Mouse (Mus musculus) stomach, embryonic 16.5 days (tissue): ENCODE measurements around the gene Olfr1298. TPM values are rescaled to one million over a fixed set of nuclear protein-coding genes. Genes with fewer than 3 reads are reported as not detected.

Source experiments
- ATAC-seq: fragments of 200-750 bp; cut with Nextera tagmentation; 2 replicates; pipeline ENCODE4 v1.8.0; 2017; ENCODE audit warnings: moderate number of reproducible peaks, moderate TSS enrichment; ENCODE audit not compliant: insufficient read depth, low FRiP score
- H3K27ac ChIP-seq: fragments of 300-500 bp; sonication (generic); 2 replicates; pipeline ENCODE4 v1.5.1; 2014; ENCODE audit warnings: low read length
- H3K27me3 ChIP-seq: fragments of 300-500 bp; sonication (generic); 2 replicates; pipeline ENCODE4 v1.6.1; 2014; ENCODE audit warnings: low read length, control low read depth, mixed read lengths; ENCODE audit not compliant: control insufficient read depth, insufficient read depth
- H3K36me3 ChIP-seq: fragments of 300-500 bp; sonication (generic); 2 replicates; pipeline ENCODE4 v1.6.1; 2014; ENCODE audit warnings: low read length; ENCODE audit not compliant: control insufficient read depth, insufficient read depth
- H3K4me1 ChIP-seq: fragments of 300-500 bp; sonication (generic); 2 replicates; pipeline ENCODE4 v1.6.1; 2014; ENCODE audit warnings: low read length, control low read depth, mixed read lengths; ENCODE audit not compliant: control insufficient read depth, insufficient read depth
- H3K4me2 ChIP-seq: fragments of 300-500 bp; sonication (generic); 2 replicates; pipeline ENCODE4 v1.6.1; 2014; ENCODE audit warnings: low read depth, low read length, mixed read lengths
- H3K4me3 ChIP-seq: fragments of 300-500 bp; sonication (generic); replicated peaks from 2 replicates; pipeline ENCODE4 v1.5.1; 2014; ENCODE audit warnings: mild to moderate bottlenecking, low read length
- H3K9ac ChIP-seq: fragments of 300-500 bp; sonication (generic); 2 replicates; pipeline ENCODE4 v1.6.1; 2014; ENCODE audit warnings: low read length
- H3K9me3 ChIP-seq: fragments of 300-500 bp; sonication (generic); replicated peaks from 2 replicates; pipeline ENCODE4 v1.6.1; 2016; ENCODE audit warnings: low read length, control low read depth; ENCODE audit not compliant: control insufficient read depth
- WGBS: fragments of 180-500 bp; shearing (Covaris S2); extraction: QIAGEN DNeasy Blood & Tissue Kit; methylation state at CpG from one replicate; pipeline ENCODE4 v1.1.7; 2014; 5-methylcytosine and 5-hydroxymethylcytosine counted together
- polyA plus RNA-seq: library from polyadenylated mRNA; unstranded; fragments of >200 nt; fragmentation: Nextera tagmentation; extraction: Ambion mirVana; gene quantifications from 2 replicates; pipeline ENCODE4 v1.2.1, GENCODE M21; 2015

The Olfr1298 gene
- polyA plus RNA-seq: not detected in 2 replicates

DNA sequence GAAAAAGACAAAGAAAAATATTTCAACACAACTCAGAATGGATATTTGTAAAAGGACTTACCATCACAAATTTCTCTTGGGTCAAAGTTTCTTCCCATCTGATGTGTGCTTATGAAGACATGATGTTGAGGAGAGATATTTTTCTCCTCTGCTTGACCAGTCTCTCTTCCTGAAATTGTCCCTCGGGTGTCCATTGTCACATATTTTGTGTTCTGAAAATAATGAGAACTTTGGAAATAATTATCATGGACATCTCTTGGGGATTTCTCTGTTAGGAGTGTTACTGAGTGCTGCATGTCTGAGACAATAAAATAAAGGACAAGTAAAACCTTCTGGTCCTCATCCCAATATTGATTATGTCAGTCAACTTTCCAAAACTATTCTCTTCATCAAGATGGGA lies at the start of gene Olfr1298:
TSS of gene Olfr1298 (minus strand) at position 101 of the 400 bp plus-strand sequence.
- no peaks in the 10 kb centered on the region for H3K4me1 ChIP-seq
- no peak for ATAC-seq
- no peak within 1 kb of the TSS for H3K9ac ChIP-seq
- H3K36me3 ChIP-seq: no peaks in the 10 kb centered on the region
- H3K27ac ChIP-seq: no peak within 1 kb of the TSS
- H3K9me3 ChIP-seq: no peaks in the 10 kb centered on the region
- no peak within 1 kb of the TSS for H3K4me2 ChIP-seq
- no peaks in the 10 kb centered on the region for H3K27me3 ChIP-seq
- WGBS: 80% methylated on average over 1 of the region's 1 CpGs
- no peak within 1 kb of the TSS for H3K4me3 ChIP-seq

DNA sequence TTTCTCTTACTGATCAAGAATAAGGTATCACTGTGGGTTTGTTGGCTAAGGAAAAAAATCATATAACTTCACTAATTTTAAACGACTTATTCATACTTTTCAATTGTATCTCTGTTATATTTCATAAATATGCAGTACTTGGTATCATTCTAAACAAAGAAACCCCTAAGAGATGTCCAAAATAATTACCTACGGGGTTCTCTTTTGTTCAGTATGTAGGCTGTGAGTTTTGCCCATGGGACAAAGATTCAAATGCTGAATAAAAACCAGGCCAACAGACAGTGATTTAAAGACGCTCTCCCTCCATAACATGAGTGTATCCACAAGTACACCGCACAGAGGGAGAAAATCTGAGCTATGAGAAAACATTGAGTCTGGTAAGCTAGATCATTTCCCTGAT lies 12.1 kb upstream of the Olfr1298 start, which contains the start of gene Olfr1299:
TSS of gene Olfr1299 (plus strand) at position 301 of the 400 bp plus-strand sequence.
- Histone ChIP-seq H3K27me3 (no peaks in the 10 kb centered on the region), H3K4me2 (no peak within 1 kb of the TSS), H3K4me3 (no peak within 1 kb of the TSS), H3K9ac (no peak within 1 kb of the TSS), H3K9me3 (no peaks in the 10 kb centered on the region), H3K4me1 (no peaks in the 10 kb centered on the region), H3K27ac (no peak within 1 kb of the TSS), H3K36me3 (no peaks in the 10 kb centered on the region)
- no peak for ATAC-seq
- 76% methylated on average over 4 of the region's 4 CpGs for WGBS

DNA sequence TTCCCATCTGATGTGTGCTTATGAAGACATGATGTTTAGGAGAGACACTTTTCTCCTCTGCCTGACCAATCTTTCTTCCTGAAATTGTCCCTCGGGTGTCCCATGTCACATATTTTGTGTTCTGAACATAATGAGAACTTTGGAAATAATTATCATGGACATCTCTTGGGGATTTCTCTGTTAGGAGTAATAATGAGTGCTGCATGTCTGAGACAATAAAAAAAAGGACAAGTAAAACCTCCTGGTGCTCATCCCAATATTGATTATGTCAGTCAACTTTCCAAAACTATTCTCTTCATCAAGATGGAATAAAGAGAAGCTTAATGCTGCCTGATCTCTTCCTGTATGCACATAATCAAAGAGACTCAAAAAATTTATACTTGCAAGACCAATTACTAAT lies 22.6 kb downstream of the Olfr1298 start, which contains the start of gene Olfr1297:
TSS of gene Olfr1297 (minus strand) at position 101 of the 400 bp plus-strand sequence.
- Histone ChIP-seq H3K27me3 (no peaks in the 10 kb centered on the region), H3K4me3 (no peak within 1 kb of the TSS), H3K4me1 (no peaks in the 10 kb centered on the region), H3K4me2 (no peak within 1 kb of the TSS), H3K9me3 (no peaks in the 10 kb centered on the region), H3K9ac (no peak within 1 kb of the TSS), H3K36me3 (no peaks in the 10 kb centered on the region), H3K27ac (no peak within 1 kb of the TSS)
- 72% methylated on average over 1 of the region's 1 CpGs for WGBS
- ATAC-seq: no peak

Other genes with a start within 250 kb of the Olfr1298 start
- gene Olfr1286, start 226.1 kb downstream of the Olfr1298 start, polyA plus RNA-seq: not detected in 2 replicates
- gene Olfr1287, start 200.1 kb downstream of the Olfr1298 start, polyA plus RNA-seq: not detected in 2 replicates
- not detected in 2 replicates for gene Olfr1288, start 175.1 kb downstream of the Olfr1298 start, polyA plus RNA-seq
- not detected in 2 replicates for gene Olfr1289, start 168.4 kb downstream of the Olfr1298 start, polyA plus RNA-seq
- not detected in 2 replicates for gene Olfr1290, start 155.4 kb downstream of the Olfr1298 start, polyA plus RNA-seq
- gene Olfr1291-ps1, start 152.0 kb downstream of the Olfr1298 start, polyA plus RNA-seq: not detected in 2 replicates
- gene Olfr1293-ps, start 124.0 kb downstream of the Olfr1298 start, polyA plus RNA-seq: not detected in 2 replicates
- gene Olfr1294, start 108.9 kb downstream of the Olfr1298 start, polyA plus RNA-seq: not detected in 2 replicates
- not detected in 2 replicates for gene Olfr1295, start 79.5 kb downstream of the Olfr1298 start, polyA plus RNA-seq
- not detected in 2 replicates for gene Olfr1297, start 22.7 kb downstream of the Olfr1298 start, polyA plus RNA-seq
- gene Olfr1299, start 12.2 kb upstream of the Olfr1298 start, polyA plus RNA-seq: not detected in 2 replicates
- gene Olfr1301, start 101.8 kb upstream of the Olfr1298 start, polyA plus RNA-seq: not detected in 2 replicates
- not detected in 2 replicates for gene Olfr1302, start 128.2 kb upstream of the Olfr1298 start, polyA plus RNA-seq
- gene Olfr1303, start 171.1 kb upstream of the Olfr1298 start, polyA plus RNA-seq: not detected in 2 replicates
- gene Olfr1305, start 227.9 kb upstream of the Olfr1298 start, polyA plus RNA-seq: not detected in 2 replicates